Mouse (Mus musculus) megakaryocyte, embryonic 14.5 days (primary cell): ENCODE results near the gene Gpat3.

Source experiments
- FLI1 ChIP-seq: IDR thresholded peaks from 2 replicates; pipeline ENCODE4 v1.6.1; 2012; ENCODE audit warnings: low read length, inconsistent platforms, mixed read lengths
- GATA1 ChIP-seq: IDR thresholded peaks from 3 replicates; pipeline ENCODE4 v1.6.1; 2012; ENCODE audit warnings: mixed read lengths, low read length, inconsistent platforms, borderline replicate concordance

DNA sequence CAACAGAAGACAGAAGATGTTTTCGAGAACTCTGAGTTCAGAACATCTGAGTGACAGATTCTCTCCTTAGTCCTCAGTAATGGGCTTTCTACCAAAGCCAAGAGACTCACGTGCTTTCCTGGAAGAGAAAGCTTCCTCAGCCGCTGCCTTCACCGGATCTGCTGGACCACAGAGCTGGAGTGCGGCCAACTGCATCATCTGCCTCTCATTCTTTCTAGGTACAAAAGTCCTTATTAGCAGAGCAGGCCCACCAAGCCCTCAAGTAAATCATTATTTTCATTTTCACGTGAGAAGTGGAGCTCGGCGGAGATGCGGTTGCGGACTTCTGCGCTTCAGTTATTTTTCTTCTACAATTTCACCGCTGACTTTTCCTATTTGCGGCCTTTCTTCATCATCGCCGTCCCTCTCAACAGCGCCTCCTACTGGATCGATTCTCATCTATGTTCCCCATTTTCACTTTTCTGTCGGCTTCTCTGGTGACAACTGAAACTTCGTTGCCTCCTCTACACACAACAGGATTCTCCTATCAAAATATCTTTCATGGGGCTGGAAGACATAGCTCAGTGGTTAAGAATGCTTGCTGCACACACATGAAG is 66.1 kb downstream of the Gpat3 start:
- TF ChIP-seq GATA1: no peak
- TF ChIP-seq FLI1: no peak
